Mouse (Mus musculus) olfactory bulb, adult 2 months (tissue): ENCODE measurements around the gene Rab5if. TPM values are rescaled to one million over a fixed set of nuclear protein-coding genes. Genes with fewer than 3 reads are reported as not detected.

Experiments
- H3K27ac ChIP-seq: fragments of 200-500 bp; 2 replicates; pipeline ENCODE4 v1.5.1; 2012; ENCODE audit warnings: low read depth, low read length; ENCODE audit not compliant: insufficient read depth
- H3K4me1 ChIP-seq: fragments of 200-500 bp; 2 replicates; pipeline ENCODE4 v1.6.1; 2012; ENCODE audit warnings: low read length; ENCODE audit not compliant: control insufficient read depth, insufficient read depth
- H3K4me3 ChIP-seq: fragments of 200-500 bp; 2 replicates; pipeline ENCODE4 v1.5.1; 2012; ENCODE audit warnings: mild to moderate bottlenecking, low read depth, low read length, moderate library complexity; ENCODE audit not compliant: insufficient read depth
- CTCF ChIP-seq: fragments of 200-500 bp; IDR thresholded peaks from 2 replicates; pipeline ENCODE4 v1.5.1; 2012; ENCODE audit warnings: low read depth, mild to moderate bottlenecking, low read length, moderate library complexity; ENCODE audit not compliant: insufficient read depth
- POLR2A ChIP-seq: fragments of 200-500 bp; IDR thresholded peaks from 2 replicates; pipeline ENCODE4 v1.6.1; 2012; ENCODE audit warnings: mild to moderate bottlenecking, low read depth, low read length, moderate library complexity; ENCODE audit not compliant: insufficient read depth
- WGBS: fragments of 180-500 bp; shearing (Covaris S2); methylation state at CpG from one replicate; pipeline ENCODE4 v1.1.7; 2018; 5-methylcytosine and 5-hydroxymethylcytosine counted together
- polyA plus RNA-seq: library from polyadenylated mRNA; stranded (reverse); fragments of >200 nt; gene quantifications from 2 replicates; pipeline ENCODE4 v1.2.4, GENCODE M21; 2012; ENCODE audit warnings: low replicate concordance; ENCODE audit not compliant: missing spikeins, insufficient read depth, insufficient read length

Rab5if gene
- polyA plus RNA-seq, 1 experiment, result not detected

DNA sequence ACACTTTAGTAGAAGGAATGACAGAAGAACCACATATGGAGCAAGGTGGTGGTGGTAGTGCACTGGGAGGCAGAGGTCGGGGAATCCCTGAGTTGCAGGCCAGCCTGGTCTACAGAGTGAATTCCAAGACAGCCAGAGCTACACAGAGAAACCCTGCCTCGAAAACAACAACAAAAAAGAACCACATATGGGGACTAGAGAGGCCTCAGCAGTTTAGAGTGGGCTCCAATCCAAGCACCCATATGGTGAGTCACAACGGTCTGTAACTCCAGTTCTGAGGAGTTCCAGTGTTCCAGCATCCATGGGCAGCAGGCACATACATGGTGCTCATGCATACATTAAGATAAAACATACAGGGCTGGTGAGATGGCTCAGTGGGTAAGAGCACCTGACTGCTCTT lies 1.6 kb downstream of the Rab5if start:
- peaks cover 2% of the 10 kb centered on the region; the same call in 1 of the 2 replicates for H3K4me1 ChIP-seq
- TF ChIP-seq CTCF (no peak), POLR2A (no peak)
- H3K4me3 ChIP-seq, result no peak overlapping the region
- 65% methylated on average over 3 of the region's 3 CpGs for WGBS
- H3K27ac ChIP-seq, result no peak overlapping the region

DNA sequence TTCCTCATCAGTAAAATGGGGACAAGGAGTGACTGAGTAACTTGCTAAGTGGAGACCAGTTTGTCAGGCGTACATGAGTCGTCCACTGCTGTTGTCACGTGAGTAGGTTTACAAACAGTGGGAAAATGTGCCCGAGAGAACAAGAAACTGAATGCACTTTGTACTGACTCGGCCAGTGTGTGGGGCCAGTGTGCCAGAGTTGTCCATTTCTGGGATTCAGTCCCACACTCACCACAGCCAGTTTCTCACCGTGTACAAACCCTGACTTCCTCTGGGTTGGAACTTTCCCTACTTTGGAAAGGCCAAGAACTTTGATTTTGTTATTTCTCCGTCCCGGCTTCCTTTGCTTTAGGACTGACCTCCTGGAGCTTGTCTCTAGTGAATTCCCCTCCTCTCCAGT lies 6.1 kb downstream of the Rab5if start:
- 50% methylated on average over 8 of the region's 8 CpGs for WGBS
- Histone ChIP-seq H3K4me3 (no peak overlapping the region), H3K27ac (peak overlapping the region; percentile 33; the same call in 1 of the 2 replicates), H3K4me1 (peaks cover under 1% of the 10 kb centered on the region; the same call in 1 of the 2 replicates)
- TF ChIP-seq CTCF (no peak), POLR2A (no peak)

DNA sequence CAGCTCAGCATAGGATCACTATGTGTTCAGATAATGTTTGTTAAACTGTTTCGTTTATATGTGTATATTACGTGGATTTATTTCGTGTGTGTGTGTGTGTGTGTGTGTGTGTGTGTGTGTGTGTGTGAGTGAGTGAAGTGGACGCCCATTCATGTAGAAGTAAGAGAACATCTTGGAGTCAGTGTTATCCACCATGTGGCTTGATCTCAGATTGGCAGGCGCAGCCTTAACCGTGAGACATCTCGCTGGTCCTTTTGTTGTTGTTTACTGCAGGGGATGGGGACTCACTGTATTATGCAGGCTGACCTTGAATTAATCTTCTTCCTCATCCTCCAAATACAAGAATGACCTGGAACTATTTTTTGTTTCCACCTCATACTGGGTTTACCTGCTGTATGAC lies 6.6 kb downstream of the Rab5if start:
- TF ChIP-seq POLR2A (no peak), CTCF (no peak)
- Histone ChIP-seq H3K4me1 (no peaks in the 10 kb centered on the region), H3K4me3 (no peak overlapping the region), H3K27ac (peak overlapping the region; percentile 33; the same call in 1 of the 2 replicates)
- WGBS, result 83% methylated on average over 7 of the region's 7 CpGs

DNA sequence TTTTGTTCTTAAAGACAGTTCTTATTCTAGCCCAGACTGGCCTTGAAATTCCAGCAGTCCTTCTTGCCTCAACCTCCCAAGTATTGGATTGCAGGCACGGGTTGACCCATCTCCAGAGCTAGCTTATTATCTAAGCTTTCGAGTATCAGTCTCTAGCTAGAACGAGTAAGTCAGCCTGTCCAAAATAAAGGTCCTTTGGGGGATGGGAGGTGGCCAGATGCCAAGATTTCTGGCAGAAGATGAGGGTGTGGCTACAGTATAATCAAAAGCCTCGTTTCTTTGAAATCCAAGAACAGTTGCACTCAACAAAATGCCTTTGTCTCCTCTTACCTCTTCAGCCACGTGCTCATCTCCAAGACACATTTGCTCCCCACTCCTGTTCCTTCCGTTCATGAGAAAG lies 7.6 kb downstream of the Rab5if start:
- H3K4me3 ChIP-seq, result no peak overlapping the region
- no peaks in the 10 kb centered on the region for H3K4me1 ChIP-seq
- WGBS, result 34% methylated on average over 6 of the region's 6 CpGs
- no peak overlapping the region for H3K27ac ChIP-seq
- TF ChIP-seq CTCF, result no peak
- no peak for TF ChIP-seq POLR2A

DNA sequence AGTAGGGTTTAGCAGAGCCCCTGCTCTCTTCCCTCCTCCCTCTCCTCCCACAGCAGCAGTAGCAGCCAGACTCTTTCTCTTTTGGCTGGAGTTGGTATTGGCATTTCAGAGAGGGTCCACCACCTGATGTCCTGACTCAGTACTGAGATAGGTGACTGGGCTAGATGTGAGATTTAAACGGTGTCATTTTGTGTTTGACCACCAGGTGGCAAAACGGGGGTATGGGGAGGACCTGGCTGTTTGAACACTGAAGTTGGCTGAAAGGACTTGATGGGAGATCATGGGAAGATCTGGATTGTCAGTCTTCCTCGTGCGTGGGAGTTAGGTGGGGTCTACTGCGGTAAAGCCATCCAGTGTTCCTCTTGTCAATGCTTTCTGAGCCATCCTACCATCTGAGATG lies 10.7 kb downstream of the Rab5if start:
- H3K4me3 ChIP-seq, result no peak overlapping the region
- no peak overlapping the region for H3K27ac ChIP-seq
- H3K4me1 ChIP-seq, result no peaks in the 10 kb centered on the region
- 24% methylated on average over 5 of the region's 5 CpGs for WGBS
- no peak for TF ChIP-seq POLR2A
- no peak for TF ChIP-seq CTCF

DNA sequence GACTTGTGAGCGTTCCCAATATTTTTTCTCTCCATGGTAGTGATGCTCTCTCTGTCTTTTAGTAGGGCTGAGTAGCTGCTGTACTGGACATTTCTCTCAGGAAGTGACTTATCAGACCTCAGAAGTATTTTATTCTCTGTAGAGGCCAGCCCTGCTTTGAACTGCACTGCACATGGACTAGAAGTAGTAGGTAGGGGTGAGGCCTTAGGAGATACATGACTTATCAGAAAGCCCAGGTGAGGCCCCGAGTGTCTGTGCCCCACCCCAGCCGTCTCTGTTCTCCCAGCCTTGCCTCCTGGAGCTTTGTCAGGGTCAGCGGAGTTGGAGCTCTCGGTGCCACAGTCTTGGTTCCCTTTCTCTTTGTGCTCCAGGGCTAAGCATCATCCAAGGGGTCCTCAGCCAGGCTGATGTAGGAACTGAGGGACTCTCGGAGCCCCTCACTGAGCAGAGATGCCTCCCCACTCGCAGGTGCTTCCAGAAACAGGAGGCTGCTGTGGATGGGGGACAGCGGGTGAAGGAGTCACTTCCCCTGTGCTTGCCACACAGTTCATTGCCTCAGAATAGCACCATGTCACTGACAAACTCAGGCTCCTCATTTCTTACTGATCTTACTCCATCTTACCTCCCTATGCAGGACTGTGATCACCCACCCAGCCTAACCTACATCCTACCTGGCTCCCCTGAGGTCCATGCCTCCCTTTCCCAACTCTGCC lies 11.3 kb downstream of the Rab5if start:
- no peak overlapping the region for H3K27ac ChIP-seq
- H3K4me1 ChIP-seq, result no peaks in the 10 kb centered on the region
- WGBS, result 91% methylated on average over 8 of the region's 8 CpGs
- H3K4me3 ChIP-seq, result no peak overlapping the region
- TF ChIP-seq CTCF (no peak), POLR2A (no peak)

DNA sequence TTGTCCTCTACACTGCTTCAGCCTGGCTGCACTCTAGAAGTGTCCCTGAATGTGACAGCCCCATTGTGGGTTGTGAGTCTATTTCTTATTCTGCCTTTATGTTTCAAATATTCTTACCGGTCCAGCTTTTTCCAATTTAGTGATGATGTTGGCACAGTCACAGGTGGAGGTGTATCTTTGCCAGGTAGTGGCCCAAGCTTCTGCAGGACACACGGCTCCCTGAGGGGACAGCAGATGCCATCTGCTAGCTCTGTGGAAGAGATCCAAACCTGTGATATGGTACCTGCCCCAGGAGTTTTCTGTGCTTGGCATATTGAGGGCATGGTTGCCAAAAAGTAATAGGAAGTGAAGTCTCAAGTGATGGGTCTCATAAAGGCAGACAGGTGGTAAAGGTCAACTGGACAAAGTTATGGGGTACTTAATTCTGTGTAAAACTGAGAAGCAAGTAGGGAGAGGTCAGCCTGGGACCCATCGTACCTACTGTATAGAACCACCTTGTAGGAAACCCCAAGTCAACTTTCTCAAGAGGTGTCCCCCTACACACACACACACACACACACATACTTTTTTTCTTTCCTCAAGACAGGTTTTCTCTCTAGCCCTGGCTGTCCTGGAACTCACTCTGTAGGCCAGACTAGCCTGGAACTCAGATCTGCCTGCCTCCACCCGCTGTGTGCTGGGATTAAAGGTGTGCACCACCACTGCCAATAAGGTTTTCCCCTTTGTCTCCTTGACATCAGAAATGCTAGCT lies 12.0 kb downstream of the Rab5if start:
- Histone ChIP-seq H3K4me1 (no peaks in the 10 kb centered on the region), H3K4me3 (no peak overlapping the region), H3K27ac (no peak overlapping the region)
- TF ChIP-seq POLR2A (no peak), CTCF (no peak)
- WGBS, result 95% methylated on average over 4 of the region's 4 CpGs

DNA sequence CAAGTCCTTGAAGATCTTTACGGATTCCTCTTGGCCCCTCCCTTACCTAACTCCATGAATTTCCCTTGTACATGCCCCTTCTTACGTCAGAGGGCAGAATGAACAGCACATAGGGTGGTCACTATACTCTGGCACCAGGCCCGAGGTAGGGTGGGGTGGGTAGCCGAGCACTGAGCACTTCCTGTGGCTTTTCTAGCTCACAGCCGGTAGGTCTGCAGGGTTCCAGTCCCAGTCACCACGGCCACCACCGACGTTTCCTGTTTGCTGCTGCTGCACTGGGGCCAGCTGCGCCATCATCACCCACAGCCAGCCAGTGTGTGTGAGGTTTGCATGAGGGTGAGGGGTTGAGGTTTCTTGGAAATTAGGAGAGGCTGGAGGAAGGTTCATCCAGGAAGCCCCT lies 14.8 kb downstream of the Rab5if start:
- no peak overlapping the region for H3K27ac ChIP-seq
- 71% methylated on average over 9 of the region's 9 CpGs for WGBS
- no peak for TF ChIP-seq CTCF
- TF ChIP-seq POLR2A, result no peak
- no peak overlapping the region for H3K4me3 ChIP-seq
- H3K4me1 ChIP-seq, result no peaks in the 10 kb centered on the region

DNA sequence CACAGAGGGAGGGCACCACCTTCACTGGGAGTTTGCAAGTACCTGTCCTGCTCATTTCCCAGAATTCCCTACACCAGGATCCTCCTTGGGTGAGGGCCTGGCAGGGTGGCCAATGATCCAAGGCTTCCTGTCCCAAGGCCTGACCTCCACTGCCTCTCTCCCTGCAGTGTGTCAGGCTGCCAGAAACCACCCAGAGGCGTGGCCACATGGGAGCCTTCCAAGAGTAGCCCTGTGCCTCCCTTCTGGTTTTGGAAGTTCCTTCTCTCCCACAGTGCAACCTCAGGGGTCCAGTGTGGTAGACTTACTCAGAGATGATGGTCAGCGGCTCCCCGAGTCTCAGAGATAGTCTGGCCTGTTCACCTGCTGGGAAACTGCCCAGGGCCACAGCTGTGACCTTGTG lies 16.6 kb downstream of the Rab5if start:
- Histone ChIP-seq H3K27ac (no peak overlapping the region), H3K4me3 (no peak overlapping the region), H3K4me1 (no peaks in the 10 kb centered on the region)
- TF ChIP-seq CTCF (no peak), POLR2A (no peak)
- WGBS, result 82% methylated on average over 3 of the region's 3 CpGs
